Mouse (Mus musculus) bone marrow macrophage, adult 2 months (primary cell): ENCODE data around the gene Aip. TPM values are rescaled to one million over a fixed set of nuclear protein-coding genes. Genes with fewer than 3 reads are reported as not detected.

Experiments
- H3K27ac ChIP-seq: 2 replicates; pipeline ENCODE4 v1.5.1; 2012; ENCODE audit warnings: low read depth, low read length; ENCODE audit not compliant: insufficient read depth
- H3K4me1 ChIP-seq: 2 replicates; pipeline ENCODE4 v1.6.1; 2012; ENCODE audit warnings: low read length; ENCODE audit not compliant: control insufficient read depth, insufficient read depth
- H3K4me3 ChIP-seq: 2 replicates; pipeline ENCODE4 v1.5.1; 2012; ENCODE audit warnings: mild to moderate bottlenecking, low read length, moderate library complexity; ENCODE audit not compliant: insufficient read depth
- CTCF ChIP-seq: IDR thresholded peaks from 2 replicates; pipeline ENCODE4 v1.5.1; 2012; ENCODE audit warnings: low read depth, mild to moderate bottlenecking, low read length, moderate library complexity
- POLR2A ChIP-seq: IDR thresholded peaks from 2 replicates; pipeline ENCODE4 v1.6.1; 2012; ENCODE audit warnings: mild to moderate bottlenecking, low read depth, low read length, borderline replicate concordance
- polyA plus RNA-seq: library from polyadenylated mRNA; stranded (reverse); fragments of >200 nt; gene quantifications from 2 replicates; pipeline ENCODE4 v1.2.4, GENCODE M21; 2012; ENCODE audit not compliant: missing spikeins, insufficient read depth, insufficient read length

Gene Aip
- polyA plus RNA-seq, 1 experiment: 75.6 TPM

DNA sequence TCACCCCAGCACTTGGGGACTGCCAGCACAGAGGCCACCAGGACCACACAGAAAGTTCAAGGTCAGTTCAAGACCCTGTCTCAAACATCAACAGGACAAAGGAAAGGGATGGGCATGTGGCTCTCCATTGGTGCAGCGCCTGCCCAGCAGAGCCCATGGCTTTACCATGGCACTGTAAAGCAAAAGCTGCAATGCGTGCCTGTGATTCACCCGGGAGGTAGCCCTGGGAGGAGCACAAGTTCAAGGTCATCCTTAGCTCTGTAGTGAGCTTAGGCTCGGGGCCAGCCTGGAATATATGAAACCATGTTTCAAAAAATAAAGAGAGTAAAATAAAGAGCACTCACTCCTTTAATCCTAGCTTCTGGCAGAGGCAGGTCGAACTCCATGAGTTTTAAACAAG lies 26.2 kb upstream of the Aip start:
- Histone ChIP-seq H3K27ac (no peak overlapping the region), H3K4me1 (peaks cover 20% of the 10 kb centered on the region), H3K4me3 (no peak overlapping the region)
- no peak for TF ChIP-seq POLR2A
- TF ChIP-seq CTCF: no peak

DNA sequence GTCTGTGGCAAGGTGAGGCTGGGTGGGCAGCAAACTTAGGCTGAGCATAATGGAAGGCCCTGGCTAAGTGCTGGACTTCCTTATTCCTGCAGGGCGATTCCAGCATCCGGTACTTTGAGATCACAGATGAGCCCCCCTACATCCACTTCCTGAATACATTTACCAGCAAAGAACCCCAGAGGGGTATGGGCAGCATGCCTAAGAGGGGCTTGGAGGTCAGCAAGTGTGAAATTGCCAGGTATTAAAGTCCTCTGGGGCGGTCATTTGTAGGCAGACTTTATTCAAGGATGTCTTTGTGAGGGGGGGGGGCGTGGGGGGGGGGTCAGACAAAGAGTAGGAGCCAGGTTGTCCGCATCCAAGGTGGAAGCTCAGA lies 25.8 kb upstream of the Aip start:
- no peak overlapping the region for H3K27ac ChIP-seq
- H3K4me3 ChIP-seq: no peak overlapping the region
- TF ChIP-seq CTCF: no peak
- no peak for TF ChIP-seq POLR2A
- peaks cover 24% of the 10 kb centered on the region for H3K4me1 ChIP-seq

DNA sequence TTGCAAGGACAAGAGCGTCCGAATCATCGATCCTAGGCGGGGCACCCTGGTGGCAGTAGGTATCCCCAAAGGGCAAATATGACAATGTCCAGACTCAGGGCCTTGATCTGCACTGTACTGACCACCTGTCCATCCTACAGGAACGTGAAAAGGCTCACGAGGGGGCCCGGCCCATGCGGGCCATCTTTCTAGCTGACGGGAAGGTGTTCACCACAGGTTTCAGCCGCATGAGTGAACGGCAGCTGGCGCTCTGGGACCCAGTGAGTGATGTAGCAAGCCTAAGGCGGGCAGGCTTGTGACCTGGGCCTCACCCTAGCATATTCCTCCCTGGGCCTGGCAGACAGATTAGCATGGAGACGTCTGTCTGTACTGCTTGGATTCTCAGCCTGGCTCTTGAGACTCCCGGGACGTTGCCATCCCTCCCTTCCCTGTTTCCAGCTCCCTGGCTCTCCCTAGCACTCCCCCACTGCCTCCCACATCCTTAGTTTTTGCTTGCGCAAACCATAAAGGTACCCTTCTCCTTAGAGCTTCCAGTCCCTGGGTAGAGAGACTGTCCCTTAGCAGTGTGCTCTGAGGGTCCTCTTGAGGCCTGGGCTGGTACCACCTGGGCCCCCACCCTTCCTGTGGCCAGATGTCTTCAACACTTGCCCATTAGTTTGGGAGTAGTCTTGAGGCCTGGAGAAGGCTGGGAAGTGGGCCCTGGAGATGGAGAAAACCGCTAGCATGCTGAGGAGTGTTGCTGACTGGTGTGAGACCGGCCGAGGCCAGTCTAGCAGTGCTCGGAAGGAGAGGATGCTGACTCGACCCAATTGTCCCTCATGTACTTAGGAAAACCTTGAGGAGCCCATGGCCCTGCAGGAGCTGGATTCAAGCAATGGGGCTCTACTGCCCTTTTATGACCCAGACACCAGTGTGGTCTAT lies 25.2 kb upstream of the Aip start:
- no peak overlapping the region for H3K27ac ChIP-seq
- H3K4me1 ChIP-seq: peaks cover 29% of the 10 kb centered on the region
- no peak overlapping the region for H3K4me3 ChIP-seq
- TF ChIP-seq POLR2A (no peak), CTCF (no peak)

DNA sequence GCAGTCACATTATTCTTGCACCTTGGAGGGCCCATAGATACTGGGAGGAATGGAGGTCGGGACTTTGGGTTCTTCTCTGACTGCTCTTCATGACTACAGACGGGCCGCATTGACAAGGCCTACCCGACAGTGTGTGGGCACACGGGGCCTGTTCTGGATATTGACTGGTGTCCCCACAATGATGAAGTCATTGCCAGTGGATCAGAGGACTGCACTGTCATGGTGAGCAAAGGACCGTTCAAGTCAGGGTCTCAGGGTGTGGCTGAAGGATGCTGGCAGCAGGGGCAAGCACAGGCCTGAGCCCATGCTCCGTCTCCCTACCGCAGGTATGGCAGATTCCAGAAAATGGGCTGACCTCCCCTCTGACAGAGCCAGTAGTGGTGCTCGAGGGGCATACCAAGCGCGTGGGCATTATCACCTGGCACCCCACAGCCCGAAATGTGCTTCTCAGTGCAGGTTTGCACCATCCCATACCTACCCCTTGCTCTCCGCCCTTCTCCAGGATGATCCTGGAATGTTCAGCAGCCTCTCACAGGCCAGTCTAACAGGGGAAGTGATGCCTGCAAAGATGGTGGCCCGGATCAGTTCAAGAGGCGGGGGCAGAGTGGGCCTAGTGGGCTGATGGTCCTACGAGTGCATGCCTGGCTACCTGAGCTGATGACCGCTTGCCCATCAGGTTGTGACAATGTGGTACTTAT lies 24.3 kb upstream of the Aip start:
- H3K27ac ChIP-seq: no peak overlapping the region
- peak overlapping the region; percentile 60 for H3K4me3 ChIP-seq
- no peak for TF ChIP-seq POLR2A
- no peak for TF ChIP-seq CTCF
- H3K4me1 ChIP-seq: peaks cover 37% of the 10 kb centered on the region

DNA sequence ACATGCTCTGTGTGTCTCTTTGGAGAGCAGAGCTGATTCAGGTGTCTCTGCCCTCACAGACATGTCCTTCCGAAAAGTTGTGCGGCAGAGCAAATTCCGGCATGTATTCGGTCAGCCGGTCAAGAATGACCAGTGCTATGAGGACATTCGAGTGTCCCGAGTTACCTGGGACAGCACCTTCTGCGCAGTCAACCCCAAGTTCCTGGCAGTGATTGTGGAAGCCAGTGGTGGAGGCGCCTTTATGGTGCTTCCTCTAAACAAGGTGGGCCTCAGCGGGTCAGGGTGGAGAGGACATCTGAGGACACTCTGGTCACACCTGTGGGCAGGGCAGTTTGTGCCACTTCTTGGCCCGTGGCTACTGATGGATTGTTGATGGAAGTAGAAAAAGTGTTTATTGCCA lies 23.6 kb upstream of the Aip start:
- Histone ChIP-seq H3K4me1 (peaks cover 43% of the 10 kb centered on the region), H3K27ac (no peak overlapping the region), H3K4me3 (peak overlapping the region; percentile 60)
- TF ChIP-seq POLR2A (no peak), CTCF (no peak)

DNA sequence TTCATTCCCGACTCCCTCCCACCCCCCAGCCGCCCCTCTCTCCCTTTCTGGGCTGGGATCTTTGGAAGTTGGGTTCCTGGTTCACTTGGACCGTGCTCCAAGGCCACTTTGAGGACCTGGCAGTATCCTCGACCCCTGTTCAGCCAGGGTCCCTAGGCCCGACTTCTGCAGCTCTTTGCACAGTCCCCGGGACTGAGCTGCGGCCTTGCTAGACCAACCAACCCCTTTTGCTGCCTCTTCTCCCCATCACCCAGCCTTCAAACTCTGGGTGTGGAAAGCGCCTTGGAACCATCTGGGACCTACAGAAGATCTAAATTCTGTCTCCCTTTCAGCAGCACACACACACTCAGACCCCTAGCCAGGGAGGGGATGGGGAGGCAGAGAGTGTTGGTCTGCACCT lies 23.2 kb upstream of the Aip start:
- peaks cover 47% of the 10 kb centered on the region for H3K4me1 ChIP-seq
- TF ChIP-seq POLR2A (no peak), CTCF (no peak)
- peak overlapping the region; percentile 57 for H3K27ac ChIP-seq
- peak overlapping the region; percentile 60 for H3K4me3 ChIP-seq

DNA sequence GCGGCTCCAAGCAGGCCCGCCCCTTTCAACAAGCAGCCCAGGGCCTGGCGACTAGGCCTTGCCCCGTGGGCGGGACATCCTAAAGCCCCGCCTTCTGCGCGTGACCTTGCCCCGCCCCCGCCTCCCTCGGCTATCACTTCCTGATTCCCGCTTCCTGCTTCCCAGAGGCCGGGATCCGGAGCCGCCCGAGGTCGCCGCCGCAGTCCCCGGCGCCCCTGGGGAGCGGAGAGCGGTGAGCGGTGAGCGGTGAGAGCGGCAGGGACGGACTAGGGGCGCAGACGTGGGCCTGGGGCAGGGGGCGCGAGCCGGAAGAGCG lies 22.8 kb upstream of the Aip start, which contains the start of gene Coro1b:
Gene Coro1b, plus strand, starts transcription at position 129 of the 316 bp plus-strand sequence.
- H3K4me3 ChIP-seq: peak within 1 kb of the TSS; percentile 60
- peaks cover 51% of the 10 kb centered on the region for H3K4me1 ChIP-seq
- peak within 1 kb of the TSS; percentile 67 for H3K27ac ChIP-seq
- TF ChIP-seq CTCF (no peak), POLR2A (no peak)

DNA sequence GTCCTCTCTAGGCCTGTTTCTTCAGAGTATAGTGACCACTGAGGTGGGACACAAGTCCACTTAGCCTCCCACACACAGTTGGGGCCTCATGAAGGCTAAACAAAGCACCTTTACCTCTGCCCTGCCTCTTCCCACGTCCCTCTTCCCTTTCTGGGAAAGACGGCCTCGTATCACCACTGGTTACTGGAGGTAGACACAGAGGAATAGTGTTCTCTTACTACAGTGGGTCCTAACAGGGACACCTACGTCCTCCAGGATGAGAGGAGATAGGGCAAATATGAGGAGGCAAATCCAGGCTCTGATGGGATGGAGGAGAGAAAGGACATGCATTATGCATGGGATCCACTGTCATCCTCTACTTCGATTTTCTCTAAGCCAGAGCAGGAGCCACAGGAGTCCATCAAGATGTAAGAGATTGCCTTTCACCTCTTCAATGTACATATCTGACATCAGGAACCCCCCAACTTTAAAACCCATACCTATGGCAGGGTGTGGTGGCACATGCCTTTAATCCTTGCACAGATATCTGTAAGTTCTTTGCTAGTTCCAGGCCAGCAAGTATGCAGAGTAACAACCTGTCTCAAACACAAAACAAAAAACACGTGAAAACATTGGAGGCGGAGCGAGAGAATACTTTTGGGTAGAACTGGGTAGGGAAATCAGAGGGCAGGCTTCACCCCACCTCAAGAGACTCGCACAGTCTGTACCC lies 22.3 kb upstream of the Aip start:
- TF ChIP-seq CTCF (no peak), POLR2A (no peak)
- H3K27ac ChIP-seq: peak overlapping the region; percentile 67
- 0 out of 2 replicates have a peak overlapping the region, but pooled peaks have one; percentile 13 for H3K4me3 ChIP-seq
- H3K4me1 ChIP-seq: peaks cover 54% of the 10 kb centered on the region

DNA sequence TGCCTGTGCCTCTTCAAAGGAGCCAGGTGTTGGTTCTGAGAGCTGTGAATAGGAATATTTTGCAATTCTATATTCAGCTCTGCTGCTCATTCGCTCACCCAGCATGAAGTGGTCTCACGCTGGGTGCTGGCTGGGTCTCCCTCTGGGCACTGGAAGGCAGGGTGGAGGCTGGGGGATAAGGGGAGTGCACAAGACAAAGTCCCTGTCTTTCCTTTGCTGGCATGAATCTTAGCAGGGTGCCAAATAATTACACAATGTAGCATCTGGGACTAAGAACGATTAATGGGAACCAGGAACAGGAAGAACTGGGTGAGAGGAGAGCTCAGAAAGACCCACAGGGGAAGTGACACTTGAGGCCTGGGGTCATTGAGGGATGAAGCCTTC lies 21.4 kb upstream of the Aip start:
- Histone ChIP-seq H3K4me1 (peaks cover 54% of the 10 kb centered on the region), H3K27ac (peak overlapping the region; percentile 67), H3K4me3 (no peak overlapping the region)
- TF ChIP-seq CTCF (no peak), POLR2A (no peak)
